Mouse (Mus musculus): ENCODE results near the gene Ctnna2.

The Ctnna2 gene

DNA sequence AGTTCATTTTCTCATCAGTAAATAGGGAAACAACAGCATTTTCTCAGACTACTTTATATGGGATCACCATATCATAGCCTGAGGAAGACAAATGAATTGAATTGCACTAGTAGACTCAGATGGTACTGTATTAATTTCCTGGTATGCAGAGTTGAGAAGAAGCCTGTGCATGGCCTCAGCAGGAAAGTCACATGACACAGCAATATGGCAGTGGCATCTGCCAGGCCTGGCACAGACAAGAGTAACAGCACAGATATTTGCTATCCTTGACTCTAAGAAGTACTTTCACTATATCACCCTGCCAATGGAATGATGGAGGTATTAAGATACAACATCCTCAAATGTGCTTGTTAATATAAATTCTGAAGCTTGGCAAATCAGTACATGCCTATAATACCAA lies 553.8 kb downstream of the Ctnna2 start:
- no peak for DNase-seq (ENCODE audit: low read depth, low spot score)

DNA sequence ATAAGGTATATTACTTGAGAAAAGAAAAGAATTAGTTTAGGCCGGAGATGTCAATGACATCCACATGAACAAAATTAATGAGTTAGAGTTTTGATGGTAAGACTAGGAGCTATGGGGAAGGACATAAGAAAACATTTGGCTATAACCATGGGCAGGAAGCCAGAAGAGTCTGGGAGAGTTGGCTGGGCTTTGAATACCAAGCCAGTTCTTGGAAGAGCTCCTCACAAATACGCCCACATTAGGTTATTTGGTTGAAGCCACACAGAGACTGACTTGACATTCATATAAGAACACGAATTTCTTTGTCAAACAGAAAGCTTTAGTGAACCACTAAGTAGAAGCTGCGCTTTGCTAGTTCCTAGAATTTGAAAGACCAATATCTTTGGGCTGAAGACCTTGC lies 554.7 kb downstream of the Ctnna2 start:
- no peak for DNase-seq (ENCODE audit: low read depth, low spot score)

DNA sequence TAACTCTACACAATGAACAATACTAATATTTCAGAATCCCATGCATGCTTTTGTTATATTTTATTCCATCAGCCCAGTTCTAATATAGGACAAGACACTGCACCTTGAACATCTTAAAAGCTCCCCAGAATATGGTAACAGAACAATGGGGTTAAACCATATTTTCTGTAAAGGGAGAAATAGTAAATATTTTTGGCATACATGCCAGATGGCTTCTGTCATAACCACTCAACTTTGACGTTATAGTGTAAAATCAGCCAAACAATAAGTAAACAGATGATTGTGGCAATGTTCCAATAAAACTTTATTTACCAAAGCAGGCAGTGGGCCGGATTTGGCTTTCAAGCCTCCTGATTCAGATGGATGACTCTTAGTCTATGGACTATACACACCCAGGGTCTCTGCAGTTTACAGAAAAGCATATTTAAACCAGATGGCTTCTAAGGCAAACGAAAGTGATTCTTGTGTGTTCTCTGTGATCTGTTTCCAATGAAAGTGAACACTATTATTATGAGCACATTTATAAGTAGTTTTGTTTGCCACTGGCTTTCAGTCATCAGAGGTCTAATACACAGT lies 557.8 kb downstream of the Ctnna2 start:
- DNase-seq (ENCODE audit: low read depth, low spot score), result no peak

DNA sequence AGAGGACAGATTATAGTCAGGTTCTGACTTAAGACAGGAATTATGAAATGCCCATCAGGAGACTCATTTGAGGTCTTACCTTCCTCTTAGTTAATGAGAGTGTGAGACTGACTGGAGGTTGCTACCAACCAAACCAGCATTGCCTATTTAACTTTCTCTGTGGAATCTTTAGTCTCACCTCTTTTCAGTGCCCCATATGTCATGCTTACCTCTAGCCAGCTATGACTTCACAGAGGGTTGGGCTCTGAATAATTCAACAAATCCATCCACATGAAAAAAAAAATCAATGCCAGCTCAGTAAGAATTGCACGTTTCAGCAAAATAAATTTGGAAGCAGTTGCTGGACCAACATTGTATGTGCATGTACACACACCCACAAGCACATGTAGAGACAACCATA lies 562.5 kb downstream of the Ctnna2 start:
- DNase-seq (ENCODE audit: low read depth, low spot score), result no peak

DNA sequence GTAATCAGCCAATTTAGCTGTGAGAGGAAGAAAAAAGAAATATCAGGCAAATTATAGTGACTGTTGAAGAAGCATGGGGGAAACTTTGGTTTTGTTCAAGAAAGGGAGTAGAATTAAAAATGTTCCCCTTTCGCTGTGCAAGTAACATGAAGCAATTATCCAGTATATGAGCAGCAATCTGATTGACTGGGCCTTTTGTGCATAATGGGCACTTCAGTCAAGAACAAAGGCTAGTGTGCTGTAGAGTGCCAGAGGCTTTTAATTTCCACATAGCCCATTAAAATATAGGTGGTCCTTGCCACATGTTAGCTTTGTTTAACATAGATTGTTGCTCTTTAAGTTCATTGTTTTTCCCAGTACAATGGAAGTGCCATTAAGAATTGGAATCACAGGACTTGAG lies 566.0 kb downstream of the Ctnna2 start:
- no peak for DNase-seq (ENCODE audit: low read depth, low spot score)

DNA sequence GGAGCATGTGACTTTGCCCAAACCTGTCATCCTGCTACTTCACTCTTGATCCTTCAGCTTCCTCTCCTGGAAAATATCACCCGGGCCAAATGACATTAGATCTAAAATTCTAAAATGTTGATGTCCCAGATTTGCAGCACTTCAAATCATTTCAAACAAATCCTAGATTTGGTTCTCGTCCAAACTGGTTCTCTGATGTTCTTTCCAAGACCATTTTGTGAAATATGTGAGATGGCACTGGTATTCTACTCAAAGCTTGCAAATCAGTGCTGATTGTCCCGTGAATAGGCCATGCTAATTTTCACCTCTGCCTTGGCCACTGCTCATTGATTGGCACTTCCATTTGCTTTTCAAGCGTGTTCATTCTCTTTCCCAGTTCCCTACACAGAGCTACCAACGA lies 571.0 kb downstream of the Ctnna2 start:
- DNase-seq (ENCODE audit: low read depth, low spot score), result no peak

DNA sequence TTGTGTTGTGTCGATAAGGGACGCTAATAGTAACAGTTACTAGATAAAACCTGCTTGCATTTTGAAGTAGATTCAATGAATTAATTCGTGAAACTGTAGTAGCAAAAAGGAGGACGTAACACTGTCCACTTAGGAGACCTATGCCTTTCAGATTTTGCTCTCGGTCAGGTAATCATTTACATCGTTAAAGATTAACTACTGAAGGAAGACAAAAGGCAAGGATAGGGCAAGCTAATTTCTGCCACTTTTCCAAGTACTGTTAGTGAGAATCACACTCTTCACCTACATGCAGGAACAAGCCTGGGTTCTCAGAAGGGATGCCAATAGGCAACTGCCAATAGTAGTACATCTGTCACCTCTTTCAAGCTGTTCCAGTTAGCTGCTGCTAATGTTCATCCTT lies 578.7 kb downstream of the Ctnna2 start:
- no peak for DNase-seq (ENCODE audit: low read depth, low spot score)

DNA sequence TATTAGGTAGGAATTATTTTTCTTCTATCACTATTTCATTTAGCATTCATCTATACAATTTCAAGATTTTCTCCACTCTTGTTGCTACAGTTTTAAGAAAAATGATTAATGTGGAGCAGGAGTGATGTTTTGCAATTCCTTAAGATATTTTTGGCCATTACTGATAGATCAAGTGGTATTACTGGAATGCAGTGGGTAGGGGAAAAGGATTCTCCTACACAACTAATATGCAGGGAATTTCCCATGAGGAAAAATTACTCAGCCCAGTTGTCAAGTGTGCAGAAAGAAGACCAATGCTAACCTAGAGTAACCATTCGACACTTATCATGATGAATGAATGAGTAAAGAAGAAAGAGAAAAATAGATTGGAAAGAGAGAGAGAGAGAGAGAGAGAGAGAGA lies 587.8 kb downstream of the Ctnna2 start:
- no peak for DNase-seq (ENCODE audit: low read depth, low spot score)

DNA sequence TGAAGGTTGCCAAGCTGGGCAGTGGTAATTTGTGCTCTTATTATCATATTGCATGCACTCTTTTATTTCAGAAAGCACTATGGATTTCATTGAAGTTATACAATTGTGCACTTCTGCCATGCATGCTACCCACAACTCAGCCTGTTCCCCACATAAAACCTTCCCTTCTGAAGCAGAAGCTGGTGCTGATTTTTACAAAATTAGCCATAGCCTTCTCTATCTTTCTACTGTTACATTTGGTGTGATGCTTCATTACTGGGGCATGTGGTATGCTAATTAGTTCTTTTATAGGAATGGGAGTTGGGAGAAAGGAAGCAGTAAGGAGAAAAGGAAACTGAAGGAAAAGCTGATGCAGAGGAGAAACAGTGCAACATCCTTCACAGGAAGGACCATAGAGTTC lies 598.2 kb downstream of the Ctnna2 start:
- no peak for DNase-seq (ENCODE audit: low read depth, low spot score)

DNA sequence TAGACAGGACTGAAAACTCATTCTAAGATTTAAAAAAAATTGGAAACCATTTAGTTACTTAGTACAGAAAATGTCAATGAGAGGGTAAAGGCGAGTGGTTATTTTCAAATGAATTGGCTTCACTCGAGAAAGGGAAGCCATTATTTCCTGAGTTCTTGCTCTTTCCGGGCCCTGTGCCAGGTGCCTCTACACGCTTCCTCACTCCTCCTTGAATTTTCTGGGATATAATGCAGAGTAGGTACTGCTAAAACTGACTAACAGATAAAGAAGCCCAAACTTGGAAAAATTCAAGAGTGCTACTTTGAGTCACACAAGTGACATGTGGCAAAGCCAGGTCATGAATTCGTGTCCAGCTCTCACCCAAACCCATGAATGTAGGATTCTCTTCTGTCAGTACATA lies 606.4 kb downstream of the Ctnna2 start:
- DNase-seq (ENCODE audit: low read depth, low spot score), result no peak

DNA sequence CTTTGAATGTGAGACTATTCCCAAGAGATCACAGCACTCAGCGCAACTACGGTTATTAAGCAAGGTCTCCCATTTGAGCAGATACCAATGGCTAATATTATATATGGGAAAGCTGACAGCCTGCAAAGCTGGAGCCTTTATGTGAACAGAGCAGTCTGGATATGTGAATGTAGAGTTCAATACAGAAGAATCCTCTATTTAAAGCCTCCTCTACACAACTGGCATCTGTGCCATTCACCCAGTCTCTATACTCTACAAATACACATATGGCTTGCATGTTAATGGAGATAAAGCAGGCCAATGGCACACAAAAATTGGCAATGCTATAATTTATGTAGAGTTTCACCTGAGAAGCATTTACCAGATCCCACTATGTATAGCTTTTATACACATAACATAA lies 608.4 kb downstream of the Ctnna2 start:
- DNase-seq (ENCODE audit: low read depth, low spot score), result no peak

DNA sequence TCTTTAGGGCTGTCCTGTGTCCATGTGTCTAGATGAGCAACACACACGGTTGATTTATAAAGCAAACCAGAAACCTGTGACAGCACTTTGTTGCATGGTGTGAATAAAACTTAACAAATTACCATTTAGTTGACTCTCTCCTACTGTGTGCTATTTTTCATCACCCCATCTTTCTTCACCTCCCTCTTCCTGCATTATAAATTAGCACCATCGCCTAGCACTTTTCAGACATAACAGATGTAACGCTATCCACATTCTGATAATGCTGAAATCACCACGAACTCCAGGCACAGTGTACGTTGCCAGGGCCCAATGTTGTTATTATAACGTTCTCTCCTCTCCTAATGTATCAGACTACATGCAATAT lies 621.0 kb downstream of the Ctnna2 start:
- DNase-seq (ENCODE audit: low read depth, low spot score), result no peak

DNA sequence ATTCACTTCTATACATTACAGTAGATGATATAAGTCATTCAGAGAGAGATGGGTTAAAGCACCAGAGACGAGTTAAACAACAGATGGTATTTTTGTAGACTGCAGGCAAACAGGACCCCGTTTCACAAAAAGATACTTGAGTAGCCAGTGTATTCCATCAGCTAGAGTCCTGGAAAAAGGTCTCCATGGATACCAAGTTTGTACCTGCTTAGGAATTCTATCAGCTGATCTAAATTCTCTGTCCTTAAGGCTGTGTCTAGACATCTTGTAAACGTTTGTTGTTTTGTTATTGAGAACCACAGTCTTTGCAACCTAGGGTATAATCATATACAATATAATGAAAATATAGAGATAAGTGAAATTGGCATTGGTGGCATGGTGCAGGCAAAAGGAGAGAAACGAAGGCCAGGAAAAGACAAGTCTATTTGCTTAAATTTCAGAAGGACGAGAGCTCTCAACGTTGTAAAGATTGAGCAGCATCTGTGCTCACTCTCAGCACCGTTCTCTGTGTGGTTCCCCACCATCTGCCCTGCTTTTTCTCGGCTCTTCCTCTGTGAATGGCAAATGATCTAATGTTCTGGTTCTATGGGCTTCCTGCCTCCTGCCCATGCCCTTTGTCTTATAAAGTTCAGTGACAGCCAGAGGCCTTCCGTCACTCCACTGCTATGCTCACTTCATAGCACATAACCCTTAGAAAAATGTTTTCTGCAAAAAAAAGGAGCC lies 621.6 kb downstream of the Ctnna2 start:
- DNase-seq (ENCODE audit: low read depth, low spot score), result no peak

DNA sequence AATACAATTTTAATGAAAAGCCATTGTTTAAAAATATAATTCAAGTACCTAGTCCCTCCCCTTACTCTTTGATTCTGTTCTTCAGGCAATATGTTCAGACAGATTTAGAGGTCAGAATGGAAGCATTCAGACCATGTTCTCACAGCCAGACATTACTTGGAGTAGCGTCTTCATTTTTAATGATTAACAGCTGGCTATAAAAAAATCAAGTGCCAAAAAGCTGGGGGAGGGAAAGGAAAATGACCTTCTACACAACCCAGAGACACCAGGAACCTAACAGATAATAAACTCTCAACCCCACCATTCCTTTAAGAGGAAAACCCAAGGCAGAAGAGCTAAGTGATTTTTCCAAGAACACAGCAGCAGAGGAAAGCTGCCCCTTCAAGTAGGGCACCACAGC lies 624.7 kb downstream of the Ctnna2 start:
- no peak for DNase-seq (ENCODE audit: low read depth, low spot score)

DNA sequence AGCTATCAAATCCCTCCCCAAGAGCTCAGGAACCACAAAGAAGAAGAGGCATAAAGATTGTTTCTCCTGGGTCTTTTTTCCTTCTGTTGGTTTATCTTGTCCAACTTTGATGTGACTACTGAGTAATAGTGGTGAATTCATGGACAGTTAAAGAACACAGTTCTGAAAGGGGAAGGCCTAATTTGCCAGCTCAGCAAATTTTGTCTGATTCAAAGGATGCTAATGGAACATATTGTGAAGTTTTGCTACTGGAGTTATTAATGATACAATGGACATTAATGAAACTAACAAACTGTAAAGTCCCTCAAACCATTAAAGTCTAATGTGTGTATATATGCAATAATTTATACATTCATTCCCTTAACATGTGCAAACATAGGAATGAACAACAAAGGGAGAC lies 635.7 kb downstream of the Ctnna2 start:
- DNase-seq (ENCODE audit: low read depth, low spot score), result no peak

DNA sequence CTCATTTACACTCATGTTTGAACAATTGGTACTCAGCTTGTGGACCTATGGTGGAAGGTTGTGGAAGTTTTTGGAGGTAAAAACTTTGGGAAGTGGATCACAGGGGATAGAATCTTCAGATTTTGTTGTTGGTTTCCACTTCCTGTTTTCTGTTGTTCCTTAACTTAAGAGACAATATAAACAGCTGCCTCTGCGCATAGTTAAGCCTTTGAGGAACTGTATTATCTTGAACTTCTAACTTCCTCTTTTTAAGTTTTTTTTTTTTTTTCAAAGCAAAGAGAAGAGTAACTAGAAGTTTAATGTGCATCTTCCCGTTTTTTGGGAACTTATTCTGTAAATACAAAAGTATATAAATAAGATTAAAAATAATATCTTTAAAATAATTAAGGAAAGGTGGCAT lies 644.0 kb downstream of the Ctnna2 start:
- no peak for DNase-seq (ENCODE audit: low read depth, low spot score)

DNA sequence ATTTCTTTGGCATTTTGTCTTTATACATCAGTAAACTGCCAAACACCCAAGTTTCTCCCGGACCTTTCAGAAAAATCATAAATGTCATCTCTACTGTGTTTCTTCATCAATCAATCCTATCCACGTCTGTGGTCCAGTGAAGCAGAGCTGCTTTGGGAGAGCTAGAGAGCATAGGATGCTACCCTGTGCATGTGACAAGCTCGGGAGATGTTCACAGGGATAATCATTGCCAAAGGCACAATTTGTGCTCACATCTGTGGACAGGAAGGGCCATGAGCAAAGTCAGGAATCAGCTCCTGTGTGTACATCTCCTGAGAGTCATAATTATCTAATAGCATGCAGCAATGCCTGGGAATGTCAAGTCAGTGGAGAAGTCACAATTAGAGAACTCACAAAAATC lies 654.8 kb downstream of the Ctnna2 start:
- no peak for DNase-seq (ENCODE audit: low read depth, low spot score)

DNA sequence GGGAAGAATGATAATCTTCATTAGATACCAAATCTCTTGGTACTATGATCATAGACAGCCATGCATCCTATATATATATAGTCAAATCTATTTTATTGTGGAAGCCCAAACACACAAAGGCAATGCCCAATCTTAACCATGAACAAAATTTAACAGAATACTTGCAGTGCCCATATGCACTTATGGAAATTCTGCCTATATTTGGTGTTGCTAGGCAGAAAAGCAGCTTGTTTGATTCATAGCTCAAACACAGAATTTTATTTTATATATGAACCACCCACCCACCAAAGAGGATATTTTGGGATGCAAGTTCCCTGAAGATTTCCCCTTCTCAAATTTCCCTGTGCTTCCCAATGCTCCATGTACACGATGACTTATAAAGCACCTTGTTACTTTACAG lies 655.2 kb downstream of the Ctnna2 start:
- DNase-seq (ENCODE audit: low read depth, low spot score), result no peak

DNA sequence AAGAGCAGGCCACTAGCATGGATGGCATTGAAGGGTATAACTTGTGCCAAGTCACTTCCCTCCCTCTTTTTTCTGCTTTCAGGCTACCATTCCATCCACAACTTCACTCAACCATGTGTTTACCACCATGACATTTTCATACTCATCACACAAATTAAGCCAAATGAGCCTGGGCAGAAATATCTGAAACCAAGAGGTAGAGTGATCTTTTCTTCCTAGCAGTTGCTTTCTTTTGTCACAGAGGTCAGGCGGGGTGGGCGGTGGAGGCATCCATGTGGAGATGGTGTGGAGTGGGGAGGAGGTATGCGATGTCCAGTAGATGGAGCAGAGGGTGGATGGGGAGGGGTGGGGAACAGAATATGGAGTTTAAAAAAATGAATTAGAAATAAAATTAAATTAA lies 672.7 kb downstream of the Ctnna2 start:
- no peak for DNase-seq (ENCODE audit: low read depth, low spot score)

DNA sequence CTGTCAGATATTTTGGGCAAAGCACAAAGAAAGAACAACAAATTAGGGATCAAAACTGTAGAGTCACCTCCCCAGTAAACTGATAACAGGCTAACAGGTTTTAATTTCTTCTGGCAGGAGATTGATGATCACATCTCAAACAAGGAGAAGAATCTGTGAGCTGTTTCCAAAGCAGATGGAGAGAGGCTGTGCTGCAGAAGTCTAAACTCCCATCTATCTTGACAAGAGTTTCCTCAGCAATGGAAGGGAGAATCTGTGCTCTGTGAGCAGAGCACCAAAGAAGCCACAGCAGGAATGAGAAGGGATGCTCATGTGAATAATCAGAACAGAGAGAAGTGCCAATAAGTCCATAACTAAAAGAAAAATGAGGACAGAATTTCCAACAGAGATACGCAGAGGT lies 678.2 kb downstream of the Ctnna2 start:
- DNase-seq (ENCODE audit: low read depth, low spot score), result no peak

DNA sequence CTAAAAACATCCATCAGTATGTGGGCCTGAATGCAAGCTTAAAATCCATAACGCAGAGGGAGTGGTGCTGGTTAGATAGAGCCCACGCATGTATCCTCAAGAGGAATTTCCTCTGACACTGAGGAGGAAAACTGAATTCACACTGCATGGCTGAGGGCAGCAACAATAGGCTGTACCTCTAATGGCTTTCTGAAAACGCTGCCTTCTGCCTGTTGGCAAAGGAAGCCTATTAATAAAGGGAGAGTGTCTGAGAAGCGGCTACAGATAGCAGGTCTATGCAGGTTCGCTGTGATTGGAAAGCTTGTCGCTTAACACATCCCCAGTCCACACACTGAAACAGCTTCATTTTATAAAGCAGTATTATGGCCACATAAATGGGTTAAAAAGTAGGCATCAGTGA lies 688.1 kb downstream of the Ctnna2 start:
- no peak for DNase-seq (ENCODE audit: low read depth, low spot score)

DNA sequence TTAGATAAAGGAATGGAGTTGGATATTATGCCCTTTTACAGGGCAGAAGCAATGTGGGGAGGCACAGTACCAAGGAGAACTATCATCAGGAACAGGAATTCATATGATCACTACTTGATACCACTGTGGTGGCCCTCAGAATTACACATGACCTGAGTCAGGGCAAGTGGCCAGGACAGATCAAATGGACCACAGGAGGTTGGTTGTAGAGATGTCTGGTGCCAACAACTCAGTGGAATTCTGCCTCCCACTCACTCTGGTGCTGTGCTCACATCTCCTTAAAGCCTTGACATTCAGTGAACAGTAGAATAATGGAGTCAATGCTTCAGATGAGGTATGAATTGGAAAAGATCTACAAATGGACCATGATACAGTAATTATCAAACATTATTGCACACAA lies 691.1 kb downstream of the Ctnna2 start:
- DNase-seq (ENCODE audit: low read depth, low spot score), result no peak

DNA sequence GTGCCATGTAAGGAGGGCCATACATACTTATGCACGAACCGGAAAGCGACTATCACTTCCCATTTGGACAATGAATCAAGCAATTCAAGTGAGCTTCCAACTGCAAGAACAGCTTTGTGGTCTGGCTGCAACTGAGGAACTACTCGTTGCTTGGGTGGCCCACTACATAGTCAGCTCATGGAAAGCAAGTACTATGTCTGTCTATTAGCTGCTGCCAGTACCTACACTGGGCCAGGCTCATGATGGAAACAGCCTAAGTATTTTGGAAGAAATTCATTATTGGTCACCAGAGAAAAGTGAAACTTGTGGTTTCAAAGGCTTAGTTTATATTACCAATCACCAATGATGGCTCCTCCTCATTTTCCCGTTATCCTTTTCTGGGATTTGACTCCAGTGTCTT lies 693.2 kb downstream of the Ctnna2 start:
- no peak for DNase-seq (ENCODE audit: low read depth, low spot score)

DNA sequence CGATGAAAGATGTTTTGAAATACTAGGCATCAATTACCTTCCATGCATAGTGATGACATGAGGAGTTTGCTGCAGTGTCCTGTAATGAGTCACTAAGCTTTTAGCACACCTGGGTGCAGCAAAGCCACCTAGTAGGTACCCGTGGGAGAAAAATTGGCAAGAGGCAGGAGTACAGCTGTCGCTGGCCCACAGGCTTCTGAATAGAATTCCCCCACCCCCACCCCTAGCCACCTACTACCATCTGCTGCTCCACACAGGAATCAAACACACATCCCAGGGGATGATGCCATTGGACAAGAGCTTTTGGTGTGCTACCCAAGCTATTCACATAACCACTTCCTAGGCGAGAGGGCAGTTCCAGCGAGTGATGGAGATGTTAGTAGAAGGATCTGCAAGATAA lies 700.7 kb downstream of the Ctnna2 start:
- no peak for DNase-seq (ENCODE audit: low read depth, low spot score)
